Mouse (Mus musculus) ovary, postnatal 10 days (tissue): ENCODE results near the gene Zfp786.

ENCODE experiments used
- DNase-seq: peaks from one replicate; pipeline ENCODE4 v3.0.0; 2022; ENCODE audit warnings: low spot score

The Zfp786 gene

DNA sequence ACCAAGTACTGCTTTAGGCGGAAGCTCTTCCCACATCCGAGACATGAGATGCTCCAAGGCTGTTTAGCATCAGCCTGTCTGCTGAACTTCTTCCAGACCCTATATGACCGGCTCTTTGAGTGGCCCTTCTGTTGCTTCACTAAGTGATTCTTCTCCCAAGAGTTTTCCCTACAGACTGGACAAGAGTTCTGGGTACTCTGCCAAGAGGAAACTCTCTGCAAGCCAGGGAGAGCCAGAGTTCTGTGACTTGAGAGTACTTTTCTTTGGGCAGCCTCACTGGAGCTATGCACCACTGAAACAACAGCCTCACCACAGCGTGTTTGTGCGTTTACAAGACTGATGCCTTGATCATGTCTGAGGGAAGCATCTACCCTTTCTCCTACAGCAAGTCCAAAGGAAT lies 9.4 kb downstream of the Zfp786 start:
- DNase-seq = no peak

DNA sequence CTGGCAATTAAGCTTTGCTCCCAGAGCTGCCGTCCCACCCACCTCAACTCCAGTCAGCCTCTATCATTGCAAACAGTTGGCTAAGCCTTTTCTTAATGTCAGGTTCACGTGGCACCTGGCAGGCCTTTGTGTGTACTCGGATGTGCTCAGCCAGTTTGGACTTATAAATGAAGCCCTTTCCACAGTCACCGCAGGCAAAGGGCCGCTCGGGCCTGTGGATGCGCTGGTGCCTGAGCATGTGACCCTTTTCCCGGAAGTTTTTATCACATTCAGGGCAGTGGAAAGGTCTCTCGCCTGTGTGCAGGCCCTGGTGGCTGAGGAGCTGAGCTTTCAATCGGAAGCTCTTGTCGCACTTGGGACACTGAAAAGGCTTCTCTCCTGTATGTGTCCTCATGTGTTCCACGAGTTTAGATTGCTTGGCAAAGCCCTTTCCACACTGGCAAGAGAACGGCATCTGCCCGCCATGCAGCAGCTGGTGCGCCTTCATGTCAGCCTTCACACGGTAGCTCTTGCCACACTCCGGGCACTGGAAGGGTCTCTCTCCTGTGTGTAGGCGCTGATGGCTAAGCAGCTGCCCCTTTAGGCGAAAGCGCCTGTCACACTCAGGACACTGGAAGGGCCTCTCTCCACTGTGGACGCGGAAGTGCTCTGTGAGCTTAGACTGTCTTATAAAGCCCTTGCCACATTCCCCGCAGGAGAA lies 10.9 kb downstream of the Zfp786 start:
- DNase-seq = no peak

DNA sequence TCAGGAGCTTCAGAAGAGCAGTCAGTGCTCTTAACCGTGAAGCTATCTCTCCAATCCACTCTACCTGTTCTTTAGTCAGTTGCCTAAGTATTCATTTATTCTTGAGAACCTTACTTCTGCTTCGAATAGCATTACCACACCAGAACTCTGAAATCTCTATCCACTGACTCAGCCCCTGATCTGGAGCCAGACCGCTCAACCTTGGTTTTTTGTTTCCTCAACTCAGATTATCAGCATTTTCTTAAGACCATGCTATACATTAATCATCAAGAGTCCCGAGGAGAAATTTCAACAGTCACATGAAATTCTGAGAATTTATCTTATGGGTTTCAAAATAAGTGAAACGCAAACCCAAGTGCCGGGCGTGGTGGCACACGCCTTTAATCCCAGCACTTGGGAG lies 11.9 kb downstream of the Zfp786 start:
- no peak for DNase-seq

DNA sequence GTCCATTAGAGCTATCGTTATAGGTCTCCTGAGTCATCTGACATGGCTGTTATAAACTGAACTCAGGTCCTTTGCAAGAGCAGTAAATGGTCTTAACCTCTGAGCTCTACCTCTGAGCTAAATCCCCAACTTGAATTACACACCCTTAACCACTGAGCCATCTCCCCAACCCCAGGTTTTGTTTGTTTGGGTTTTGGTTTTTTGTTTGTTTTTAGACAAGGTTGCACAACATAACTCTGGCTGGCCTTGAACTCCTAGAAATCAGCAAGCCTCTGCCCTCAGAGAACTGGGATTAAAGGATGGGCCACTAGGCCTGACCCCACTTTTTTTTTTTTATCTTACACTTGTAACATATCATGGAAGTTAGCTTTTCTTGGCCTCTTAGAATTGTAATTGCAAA lies 14.5 kb downstream of the Zfp786 start:
- DNase-seq = no peak

DNA sequence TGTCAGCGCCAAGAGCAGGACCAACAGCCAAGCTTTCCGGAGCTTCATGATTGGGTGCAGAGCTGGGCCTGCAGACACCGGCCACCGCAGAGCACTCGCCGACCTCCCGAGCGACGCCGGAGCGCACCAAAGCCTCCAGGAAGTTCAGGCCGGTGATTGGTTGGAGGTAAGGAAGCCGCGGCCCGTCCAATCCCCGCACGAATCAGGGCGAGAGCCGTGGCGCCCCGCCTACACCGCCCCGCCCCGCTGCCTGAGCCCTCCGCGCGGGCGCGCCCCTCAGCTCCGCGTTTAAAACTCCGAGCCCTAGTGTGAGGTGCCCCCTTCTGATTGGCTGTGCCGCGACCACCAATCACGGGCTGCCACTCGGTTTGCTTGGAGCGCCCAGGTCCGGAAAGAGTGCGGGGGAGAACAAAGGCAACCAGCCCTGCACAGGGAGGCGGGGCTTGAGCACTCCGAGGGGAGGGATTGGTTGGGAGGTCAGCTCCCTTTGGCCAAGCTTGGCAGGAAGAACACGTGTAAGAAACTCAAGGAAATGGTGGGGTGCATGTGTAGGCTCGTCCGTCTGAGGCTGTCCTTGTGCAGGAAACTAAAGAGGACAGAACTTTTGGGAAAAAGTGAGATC lies 17.3 kb downstream of the Zfp786 start, which contains the start of gene Pdia4:
Gene Pdia4, minus strand, starts transcription at position 174 of the 622 bp plus-strand sequence.
- DNase-seq = peak; percentile 97

DNA sequence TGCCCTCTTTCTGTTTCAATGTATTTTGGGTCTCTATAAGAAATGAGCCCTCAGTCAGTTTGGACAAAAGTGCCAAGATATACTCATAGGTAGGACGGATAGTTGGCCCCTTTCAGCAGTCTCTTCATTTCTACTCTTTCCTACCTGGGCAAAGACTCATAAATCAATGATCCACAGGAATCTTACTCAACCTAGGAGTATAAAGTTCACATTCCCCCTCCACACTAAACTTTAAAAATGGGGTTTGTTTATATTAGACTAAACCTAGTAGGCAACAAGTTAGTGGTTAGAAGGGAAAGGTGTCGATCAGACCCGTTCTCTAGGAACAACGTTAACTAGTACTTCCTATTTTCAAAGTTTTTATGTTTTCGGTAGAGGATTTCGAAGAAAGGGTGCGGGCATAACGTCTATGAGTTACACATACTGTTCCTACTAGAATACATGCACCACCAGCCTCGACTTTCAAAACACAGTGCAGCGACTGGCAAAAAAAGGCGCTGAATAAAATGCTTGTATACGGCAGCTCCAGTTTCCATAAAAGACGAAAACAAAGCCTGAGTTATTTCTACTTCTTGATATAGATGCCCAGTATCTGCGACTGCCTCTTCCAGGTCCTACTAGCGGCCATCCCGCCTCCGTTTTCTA lies 18.3 kb downstream of the Zfp786 start:
- no peak for DNase-seq

DNA sequence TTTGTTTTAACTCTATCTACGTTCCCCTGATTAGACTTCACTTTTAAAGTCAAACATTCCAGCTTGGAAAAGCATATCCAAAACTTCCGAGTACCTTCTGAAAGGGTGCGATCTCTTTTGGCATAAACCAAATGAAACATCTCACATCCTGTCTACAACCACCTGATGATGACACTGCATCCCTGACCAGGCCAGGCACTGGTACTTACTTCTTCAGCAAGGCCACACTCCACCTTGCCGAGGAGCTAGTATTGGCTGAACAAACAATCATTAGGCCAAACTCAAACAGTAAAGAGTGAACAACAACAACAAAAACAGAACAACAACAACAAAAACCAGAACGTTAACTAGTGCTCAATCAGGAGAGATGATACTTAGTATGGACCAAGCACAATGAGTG lies 19.3 kb downstream of the Zfp786 start:
- DNase-seq = no peak

DNA sequence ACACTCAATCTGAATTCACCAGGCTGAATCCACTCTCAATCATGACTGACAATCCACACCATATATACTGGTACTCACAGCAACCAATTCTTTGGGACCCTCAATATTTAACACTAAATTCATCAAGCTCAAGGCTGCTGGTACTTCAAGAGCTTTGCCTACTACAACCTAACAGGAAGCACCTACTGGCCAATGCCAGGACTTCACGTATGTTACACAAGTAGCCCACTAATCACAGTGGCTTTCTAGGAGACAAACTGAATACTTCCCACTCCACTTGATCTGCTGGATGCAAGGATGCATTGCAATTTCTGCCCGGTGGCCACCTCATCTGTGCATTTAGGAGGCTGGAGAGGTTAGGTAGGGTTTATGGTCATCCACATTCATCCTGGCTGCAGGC lies 20.5 kb downstream of the Zfp786 start:
- no peak for DNase-seq

DNA sequence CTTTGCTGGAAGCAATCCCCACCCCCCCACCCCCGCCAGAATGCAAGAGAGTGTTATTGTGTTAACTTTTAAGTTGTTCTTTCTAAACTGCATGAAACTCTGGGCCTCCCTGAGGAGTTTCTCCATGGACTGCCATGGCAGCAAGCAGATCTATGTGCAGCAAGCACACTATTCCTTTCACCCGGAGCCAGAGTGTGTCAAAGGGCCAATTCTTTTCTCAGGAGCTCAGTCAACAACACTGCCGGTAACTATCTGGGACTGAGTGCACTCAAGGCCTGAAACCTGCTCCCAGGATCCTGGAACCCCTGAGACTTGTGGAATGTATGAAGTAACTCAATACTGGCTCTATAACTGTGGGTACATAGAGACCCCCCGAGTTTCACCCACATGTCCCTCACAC lies 21.6 kb downstream of the Zfp786 start:
- DNase-seq = no peak

DNA sequence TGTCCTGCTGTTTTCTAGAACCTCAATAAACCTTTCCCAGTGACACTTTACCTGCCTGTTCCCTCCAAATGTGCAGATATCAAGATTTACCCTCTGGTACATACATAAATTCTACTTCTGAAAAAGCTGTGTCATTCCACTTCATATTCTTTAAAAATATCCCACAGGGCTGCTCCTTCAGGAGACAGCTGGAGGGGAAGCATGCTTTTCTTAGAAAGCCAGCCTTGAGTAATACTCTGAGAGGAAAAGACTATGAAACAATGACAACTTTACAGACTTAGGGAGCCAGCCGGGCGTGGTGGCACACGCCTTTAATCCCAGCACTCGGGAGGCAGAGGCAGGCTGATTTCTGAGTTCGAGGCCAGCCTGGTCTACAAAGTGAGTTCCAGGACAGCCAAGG lies 22.1 kb downstream of the Zfp786 start:
- no peak for DNase-seq

DNA sequence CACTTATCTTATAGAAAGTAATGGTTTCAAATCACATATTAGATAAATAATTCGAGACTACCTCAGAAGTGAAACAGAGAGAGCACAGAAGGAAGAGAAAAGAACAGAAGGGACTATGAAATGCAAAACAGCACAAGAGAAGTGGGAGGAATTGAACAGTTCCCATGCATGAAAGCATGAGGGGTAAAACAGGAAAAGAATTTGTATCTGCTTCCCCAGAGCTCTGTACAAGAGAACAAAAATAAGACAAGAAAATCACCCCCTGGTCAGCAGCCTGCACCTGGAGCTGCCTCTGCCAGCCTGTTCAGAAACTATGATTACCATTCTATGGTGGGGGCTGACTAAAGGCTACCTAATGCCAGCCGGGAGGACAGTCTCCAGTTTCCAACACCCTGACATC lies 23.2 kb downstream of the Zfp786 start:
- DNase-seq = no peak

DNA sequence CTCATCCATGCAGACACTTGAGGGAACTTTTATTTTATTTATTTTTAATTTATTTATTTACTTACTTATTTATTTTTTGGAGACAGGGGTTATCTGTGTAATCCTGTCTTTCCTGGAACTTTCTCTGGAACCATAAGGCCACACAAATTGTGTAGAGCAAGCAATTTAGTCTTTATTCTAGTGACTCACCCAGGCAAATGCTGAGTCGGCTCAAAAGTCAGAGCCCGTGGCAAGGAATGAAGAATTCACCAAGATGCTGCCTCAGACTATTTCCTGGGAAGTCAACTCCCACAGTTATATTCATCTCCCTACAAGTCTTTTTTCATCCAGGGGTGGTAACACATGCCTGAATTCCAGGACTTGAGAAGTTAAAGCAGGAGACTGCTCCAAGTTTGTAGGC lies 25.1 kb downstream of the Zfp786 start:
- DNase-seq = no peak

DNA sequence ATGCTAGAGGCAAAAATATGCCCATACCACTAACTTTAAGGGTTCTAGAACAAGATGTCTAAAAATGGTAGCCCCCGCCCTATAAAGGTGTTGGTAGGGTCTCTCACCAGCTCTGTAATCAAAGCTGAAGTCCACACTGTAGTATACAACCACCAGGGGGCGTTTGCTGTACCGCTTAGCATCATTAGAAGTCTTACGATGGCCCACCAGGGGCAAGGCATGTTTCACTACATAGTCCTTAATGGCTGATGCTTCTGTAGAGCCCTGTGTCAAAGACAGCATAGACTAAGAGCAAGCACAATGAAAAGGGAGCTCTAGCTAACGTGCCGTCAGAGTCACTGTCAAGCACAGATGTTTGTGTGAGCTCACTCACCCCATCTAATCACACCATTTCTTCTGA lies 31.6 kb downstream of the Zfp786 start:
- no peak for DNase-seq

DNA sequence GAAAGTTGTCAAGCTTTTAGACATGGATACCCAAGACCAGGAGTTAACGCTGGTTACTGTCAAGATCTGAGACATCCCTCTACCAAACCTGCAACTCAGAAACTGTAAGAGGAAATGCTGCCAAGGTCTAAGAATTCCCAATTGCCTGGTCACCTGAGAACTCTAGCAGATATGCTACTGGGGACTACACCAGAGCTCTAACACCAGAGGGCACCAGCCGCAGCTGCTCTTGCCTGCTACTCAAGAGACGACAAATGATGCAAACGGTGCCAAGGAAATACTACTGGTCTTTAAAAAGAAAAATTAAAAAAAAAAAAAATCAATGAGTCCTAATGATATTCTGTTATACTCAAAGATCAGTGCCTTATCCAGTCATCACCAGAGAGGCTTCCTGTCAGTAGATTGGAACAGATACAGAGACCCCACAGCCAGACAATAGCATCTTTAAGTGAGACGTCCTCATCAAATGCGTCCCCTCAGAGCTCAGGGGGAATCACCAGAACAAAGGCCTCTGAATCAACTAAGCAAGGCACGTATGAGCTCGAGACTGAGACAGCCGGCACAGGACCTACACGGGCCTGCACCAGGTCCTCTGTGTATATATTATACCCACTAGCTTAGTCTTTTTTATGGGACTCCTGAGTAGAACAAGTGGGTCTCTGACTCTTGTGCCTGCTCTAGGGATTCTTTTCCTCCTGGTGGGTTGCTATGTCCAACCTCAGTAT lies 36.4 kb downstream of the Zfp786 start:
- no peak for DNase-seq

DNA sequence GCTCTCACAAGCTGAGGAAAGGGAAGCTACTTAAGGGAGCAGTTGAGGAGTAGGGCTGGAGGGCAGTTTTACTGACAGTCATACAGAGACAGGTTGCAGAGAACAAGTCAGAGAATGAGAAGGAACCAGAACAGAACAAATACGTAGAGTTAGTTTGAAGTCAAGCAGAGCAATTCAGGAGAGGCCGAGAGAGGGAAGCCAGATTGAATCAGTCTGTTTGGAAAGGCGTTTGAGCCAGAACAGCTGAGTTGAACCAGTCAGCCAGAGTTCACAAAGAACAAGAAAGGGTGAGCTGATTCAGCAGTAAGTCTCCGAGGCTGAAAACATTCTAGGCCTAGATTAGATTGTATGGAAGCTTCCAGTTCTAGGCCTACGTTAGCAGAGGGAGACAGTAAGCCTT lies 37.4 kb downstream of the Zfp786 start:
- DNase-seq = no peak

DNA sequence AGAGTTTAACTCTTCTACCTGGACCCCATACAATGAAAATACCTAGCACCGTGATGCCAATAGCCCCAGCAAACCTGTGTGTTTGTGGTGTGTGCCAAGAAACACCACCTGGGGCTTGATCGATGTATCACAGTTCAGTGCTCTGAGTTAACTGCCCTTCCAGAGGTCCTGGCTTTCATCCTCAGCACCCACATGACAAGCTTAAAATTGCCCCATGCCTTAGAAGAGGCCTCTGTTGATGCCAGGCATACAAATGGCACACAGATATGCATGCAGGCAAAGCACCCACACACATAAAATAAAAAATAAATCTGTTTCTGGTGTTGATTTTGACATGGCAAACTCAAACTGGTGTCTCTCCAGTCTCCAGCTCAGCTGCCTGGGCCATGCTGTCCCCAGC lies 38.1 kb downstream of the Zfp786 start:
- no peak for DNase-seq

DNA sequence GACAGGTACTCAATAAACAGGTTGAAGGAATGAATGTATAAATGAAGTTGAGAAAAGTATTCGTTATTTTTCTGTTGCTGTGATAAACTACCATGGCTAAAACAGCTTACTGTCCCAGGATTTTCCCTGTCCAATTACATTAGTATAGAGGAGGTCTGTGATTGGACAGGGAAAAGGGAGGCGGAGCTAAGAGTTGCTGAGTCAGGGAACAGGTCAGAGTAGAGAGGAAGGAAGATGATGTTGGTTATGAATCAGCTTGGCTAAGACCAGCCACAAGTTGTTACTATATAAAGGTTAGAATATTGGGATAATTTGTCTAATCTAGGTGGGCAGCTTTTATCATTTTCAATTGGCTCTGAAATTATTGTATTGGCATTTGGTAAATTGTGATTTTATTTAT lies 39.9 kb downstream of the Zfp786 start:
- no peak for DNase-seq

DNA sequence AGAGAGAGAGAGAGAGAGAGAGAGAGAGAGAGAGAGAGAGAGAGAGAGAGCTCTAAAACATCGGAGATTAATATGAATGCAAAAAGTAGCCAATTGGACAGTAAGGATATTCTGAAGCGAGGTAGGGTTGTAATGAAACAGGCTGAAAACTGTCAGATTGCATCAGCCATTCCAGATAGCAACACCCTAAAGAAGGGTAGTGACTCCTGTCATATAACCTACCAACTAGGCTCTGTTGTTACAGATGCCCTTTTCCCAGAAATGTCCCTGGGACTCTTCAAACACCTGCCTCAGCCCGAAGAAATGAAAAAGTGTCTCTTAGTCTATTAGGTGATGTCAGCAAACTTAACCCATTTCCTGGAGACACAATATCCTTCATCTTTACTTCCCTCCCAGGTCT lies 41.8 kb downstream of the Zfp786 start:
- no peak for DNase-seq

DNA sequence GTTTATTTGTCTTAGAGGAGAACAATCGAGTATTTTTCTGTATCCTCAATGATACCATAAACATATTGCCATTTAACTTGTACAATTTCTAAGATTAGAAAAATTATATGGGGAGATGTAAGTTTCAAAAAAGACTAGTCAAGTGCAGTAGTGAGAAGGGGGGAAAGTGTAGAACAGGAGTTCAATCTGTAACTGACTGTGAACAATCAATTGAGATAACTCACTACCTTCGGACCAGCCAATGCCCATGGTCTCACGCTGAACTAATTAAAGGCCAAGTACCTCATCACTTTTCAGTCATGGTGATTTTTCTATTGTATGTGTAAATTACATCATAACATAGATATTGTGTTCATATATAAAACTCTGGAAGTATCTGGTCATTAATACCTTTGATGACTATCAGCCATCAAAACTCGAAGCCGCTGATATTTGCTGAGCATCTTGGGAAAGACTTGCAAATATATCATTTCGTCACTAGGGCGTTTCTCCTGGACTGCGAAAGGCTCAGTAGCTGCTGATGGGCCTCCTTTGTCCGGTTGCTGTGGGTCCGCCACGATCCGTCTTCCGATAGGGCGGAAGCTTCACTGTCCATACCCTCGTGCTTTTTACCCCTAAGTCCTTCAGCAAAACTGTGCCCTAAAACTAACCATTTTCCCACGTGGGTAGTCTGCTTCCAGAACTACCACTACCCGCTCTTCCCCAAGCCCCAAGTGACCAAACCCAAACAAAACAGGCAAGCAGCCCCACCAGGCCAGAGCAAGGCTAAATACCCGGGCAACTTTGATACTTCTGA lies 42.5 kb downstream of the Zfp786 start:
- peak; percentile 60 for DNase-seq

DNA sequence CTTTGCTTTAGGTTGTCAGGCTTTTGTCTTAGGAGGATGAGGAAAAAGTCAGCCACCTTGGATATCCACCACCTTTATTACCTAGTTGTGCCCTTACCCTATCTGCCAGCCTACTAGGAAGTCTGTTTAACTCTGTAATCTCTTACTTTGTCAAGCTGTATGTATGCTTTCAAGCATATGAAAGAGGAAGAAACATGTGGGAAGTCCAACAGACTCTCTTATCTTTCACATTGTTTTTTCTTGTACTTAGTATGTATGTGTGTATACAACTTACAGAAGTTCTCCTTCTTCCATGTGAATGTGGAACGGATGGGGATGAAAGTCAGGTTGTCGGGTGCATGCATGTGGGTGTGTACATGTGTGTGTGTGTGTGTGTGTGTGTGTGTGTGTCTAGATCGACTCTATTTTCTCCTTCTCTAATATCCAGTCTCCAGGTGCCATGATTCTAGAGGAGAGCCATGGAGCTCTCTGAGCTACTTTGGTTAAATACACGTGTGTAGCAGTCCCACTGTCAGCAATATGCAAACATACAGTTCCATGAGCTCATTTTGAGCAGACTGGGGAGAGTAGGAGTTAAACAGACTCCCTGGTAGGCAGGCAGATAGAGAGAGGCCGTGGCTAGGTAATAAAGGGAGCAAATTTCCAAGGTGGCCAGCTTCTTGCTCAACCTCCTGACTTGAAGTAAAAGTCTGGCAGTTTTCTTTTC lies 45.8 kb downstream of the Zfp786 start:
- no peak for DNase-seq
